In genomic region chr6:134925673-134926337, GRCm38 (mm10) we compare ENCODE assay signal across 10 mouse cellular contexts. TPM values are rescaled to one million over a fixed set of nuclear protein-coding genes. Genes with fewer than 3 reads are reported as not detected.
DNase-seq lines count a peak whose midpoint lies in the region; ATAC-seq lines count a peak whose summit lies in the region.
"Had no signal": no experiment of that assay in that cellular context is flagged by ENCODE, and none has a peak within 500 bp of the region (broad histone marks: within the 10 kb centered on the region; RNA-seq: fewer than 3 reads in every experiment).

No protein-coding gene starts in this region.

- peak overlapping the region; percentile 26 for H3K4me2 ChIP-seq in forebrain, embryonic 16.5 days (ENCODE audit: low read length)
- H3K4me2 ChIP-seq in stomach, embryonic 15.5 days = peak overlapping the region; percentile 10; the same call in 1 of the 2 replicates

- DNase-seq in heart, embryonic 10.5 days (ENCODE audit: low spot score) = no peak
- no peak for DNase-seq in heart, adult 9 months (ENCODE audit: low spot score in 2 of 2)
- no peak for DNase-seq in adrenal gland, postnatal 4 days (ENCODE audit: low spot score in 2 of 2)
- no peak for DNase-seq in urinary bladder, postnatal 14 days (ENCODE audit: low spot score)
- DNase-seq: adrenal gland, adult 2 months; cerebellum, adult 11-12 months had no signal

- no peaks in the 10 kb centered on the region for H3K9me3 ChIP-seq in heart, embryonic 10.5 days
- no peaks in the 10 kb centered on the region for H3K9me3 ChIP-seq in megakaryocyte, embryonic 14.5 days
- H3K9me3 ChIP-seq in forebrain, embryonic 16.5 days (ENCODE audit: control insufficient read depth, low read length) = no peaks in the 10 kb centered on the region
- no peaks in the 10 kb centered on the region for H3K9me3 ChIP-seq in stomach, embryonic 15.5 days

- 73% methylated on average over 4 of the region's 4 CpGs for WGBS in heart, embryonic 10.5 days
- WGBS in forebrain, embryonic 16.5 days = 55% methylated on average over 4 of the region's 4 CpGs
- 70% methylated on average over 4 of the region's 4 CpGs for WGBS in stomach, embryonic 15.5 days

- peak overlapping the region; percentile 70; the same call in 1 of the 2 replicates for H3K4me3 ChIP-seq in heart, embryonic 10.5 days
- H3K4me3 ChIP-seq in megakaryocyte, embryonic 14.5 days (replicated peaks) = peak overlapping the region; percentile 97
- H3K4me3 ChIP-seq in forebrain, embryonic 16.5 days (replicated peaks; ENCODE audit: low read length) = no peak overlapping the region
- no peak overlapping the region for H3K4me3 ChIP-seq in stomach, embryonic 15.5 days (replicated peaks)

- ATAC-seq in megakaryocyte, adult 5-6 weeks (ENCODE audit: poor library complexity, severe bottlenecking) = no peak
- ATAC-seq in forebrain, embryonic 16.5 days = no peak
- ATAC-seq in stomach, embryonic 15.5 days (ENCODE audit: insufficient read depth, low FRiP score, low read depth) = no peak

- H3K36me3 ChIP-seq in heart, embryonic 10.5 days = 0 out of 2 replicates have a peak, but pooled peaks cover 11% of the 10 kb centered on the region
- H3K36me3 ChIP-seq in megakaryocyte, embryonic 14.5 days (replicated peaks; ENCODE audit: low read length) = peaks cover 30% of the 10 kb centered on the region
- no peaks in the 10 kb centered on the region for H3K36me3 ChIP-seq in forebrain, embryonic 16.5 days (ENCODE audit: control insufficient read depth, insufficient read depth)
- H3K36me3 ChIP-seq in stomach, embryonic 15.5 days = no peaks in the 10 kb centered on the region

- H3K27ac ChIP-seq in heart, embryonic 10.5 days = peak overlapping the region; percentile 95; the same call in 1 of the 2 replicates
- no peak overlapping the region for H3K27ac ChIP-seq in forebrain, embryonic 16.5 days (ENCODE audit: low read length)
- no peak overlapping the region for H3K27ac ChIP-seq in stomach, embryonic 15.5 days

- no peak overlapping the region; the same call in 1 of the 2 replicates for H3K9ac ChIP-seq in forebrain, embryonic 16.5 days (replicated peaks; ENCODE audit: low read depth, low read length)
- H3K9ac ChIP-seq in stomach, embryonic 15.5 days = no peak overlapping the region

- H3K27me3 ChIP-seq in heart, embryonic 10.5 days (ENCODE audit: insufficient read depth, poor library complexity, severe bottlenecking) = no peaks in the 10 kb centered on the region
- no peaks in the 10 kb centered on the region for H3K27me3 ChIP-seq in megakaryocyte, embryonic 14.5 days (replicated peaks)
- H3K27me3 ChIP-seq in forebrain, embryonic 16.5 days (replicated peaks; ENCODE audit: control insufficient read depth, insufficient read depth, low read length) = no peaks in the 10 kb centered on the region
- no peaks in the 10 kb centered on the region for H3K27me3 ChIP-seq in stomach, embryonic 15.5 days (replicated peaks)

- peaks cover 48% of the 10 kb centered on the region for H3K4me1 ChIP-seq in heart, embryonic 10.5 days
- peaks cover 35% of the 10 kb centered on the region for H3K4me1 ChIP-seq in megakaryocyte, embryonic 14.5 days
- peaks cover 46% of the 10 kb centered on the region for H3K4me1 ChIP-seq in forebrain, embryonic 16.5 days (replicated peaks; ENCODE audit: control insufficient read depth, insufficient read depth, low read length)
- peaks cover 18% of the 10 kb centered on the region for H3K4me1 ChIP-seq in stomach, embryonic 15.5 days

RNA-seq across cellular contexts. Expression of gene Cdkn1b, which starts 5.6 kb away (rescaled TPM):
- 11.0 and 12.0 TPM in 2 replicates for polyA plus RNA-seq in heart, embryonic 10.5 days (2016; fragmentation: Nextera tagmentation; extraction: Ambion mirVana)
- 15.1 and 19.6 TPM in 2 replicates for polyA plus RNA-seq in megakaryocyte, embryonic 14.5 days (2012; ENCODE audit: insufficient read depth, low replicate concordance)
- 44.0 and 52.2 TPM in 2 replicates for total RNA-seq in megakaryocyte, adult 5-6 weeks (2015)
- total RNA-seq in megakaryocyte, adult 5-6 weeks (2017) = 92.3 and 104 TPM in 2 replicates
- polyA plus RNA-seq in forebrain, embryonic 16.5 days (2015; fragmentation: Nextera tagmentation; extraction: Ambion mirVana) = 39.4 and 50.8 TPM in 2 replicates
- polyA plus RNA-seq in stomach, embryonic 15.5 days (2015; fragmentation: Nextera tagmentation; extraction: Ambion mirVana) = 17.9 and 19.7 TPM in 2 replicates
- 10 to 100 TPM; 53.4 to 53.8 TPM for total RNA-seq in adrenal gland, postnatal 4 days (2021)

RNA-seq across cellular contexts. Expression of gene Gpr19, which starts 27.4 kb away (rescaled TPM):
- polyA plus RNA-seq in heart, embryonic 10.5 days (2016; fragmentation: Nextera tagmentation; extraction: Ambion mirVana) = 9.0 and 11.8 TPM in 2 replicates
- 0.62 TPM in 1 of 2 replicates, not detected in the other for polyA plus RNA-seq in megakaryocyte, embryonic 14.5 days (2012; ENCODE audit: insufficient read depth, low replicate concordance)
- 7.4 and 9.8 TPM in 2 replicates for total RNA-seq in megakaryocyte, adult 5-6 weeks (2015)
- 7.7 and 11.0 TPM in 2 replicates for total RNA-seq in megakaryocyte, adult 5-6 weeks (2017)
- 44.4 and 48.9 TPM in 2 replicates for polyA plus RNA-seq in forebrain, embryonic 16.5 days (2015; fragmentation: Nextera tagmentation; extraction: Ambion mirVana)
- 9.8 and 12.6 TPM in 2 replicates for polyA plus RNA-seq in stomach, embryonic 15.5 days (2015; fragmentation: Nextera tagmentation; extraction: Ambion mirVana)
- 10 to 100 TPM; 13.6 to 16.4 TPM for total RNA-seq in adrenal gland, postnatal 4 days (2021)

RNA-seq across cellular contexts. Expression of gene Apold1, which starts 55.7 kb away (rescaled TPM):
- polyA plus RNA-seq in heart, embryonic 10.5 days (2016; fragmentation: Nextera tagmentation; extraction: Ambion mirVana) = 2.2 and 2.9 TPM in 2 replicates
- 0.92 and 1.1 TPM in 2 replicates for polyA plus RNA-seq in megakaryocyte, embryonic 14.5 days (2012; ENCODE audit: insufficient read depth, low replicate concordance)
- total RNA-seq in megakaryocyte, adult 5-6 weeks (2015) = 0.21 and 0.89 TPM in 2 replicates
- total RNA-seq in megakaryocyte, adult 5-6 weeks (2017) = 0.40 and 0.49 TPM in 2 replicates
- polyA plus RNA-seq in forebrain, embryonic 16.5 days (2015; fragmentation: Nextera tagmentation; extraction: Ambion mirVana) = 4.2 and 4.8 TPM in 2 replicates
- polyA plus RNA-seq in stomach, embryonic 15.5 days (2015; fragmentation: Nextera tagmentation; extraction: Ambion mirVana) = 3.2 and 3.7 TPM in 2 replicates
- 1 to 10 TPM; 6.5 to 8.2 TPM for total RNA-seq in adrenal gland, postnatal 4 days (2021)

Comparison
In these comparisons a context has a peak if more than half of its experiments do, and no peak if none do; other contexts are left out.
1. H3K4me3 ChIP-seq: peak in heart, embryonic 10.5 days (single experiment) and megakaryocyte, embryonic 14.5 days (single experiment); none in forebrain, embryonic 16.5 days (single experiment) and stomach, embryonic 15.5 days (single experiment).